Mouse (Mus musculus) mesoderm, embryonic 11.5 days (tissue): ENCODE measurements around the gene Gm10439.
"Not testable (repeated sequence)": the region's sequence is repeated elsewhere in the genome, so short reads cannot be mapped to it uniquely, and the experiment has no call there.

Source experiments
- DNase-seq: peaks from one replicate; pipeline ENCODE4 v3.0.0-alpha.2; 2012; ENCODE audit warnings: low read depth, low spot score

Gene Gm10439

DNA sequence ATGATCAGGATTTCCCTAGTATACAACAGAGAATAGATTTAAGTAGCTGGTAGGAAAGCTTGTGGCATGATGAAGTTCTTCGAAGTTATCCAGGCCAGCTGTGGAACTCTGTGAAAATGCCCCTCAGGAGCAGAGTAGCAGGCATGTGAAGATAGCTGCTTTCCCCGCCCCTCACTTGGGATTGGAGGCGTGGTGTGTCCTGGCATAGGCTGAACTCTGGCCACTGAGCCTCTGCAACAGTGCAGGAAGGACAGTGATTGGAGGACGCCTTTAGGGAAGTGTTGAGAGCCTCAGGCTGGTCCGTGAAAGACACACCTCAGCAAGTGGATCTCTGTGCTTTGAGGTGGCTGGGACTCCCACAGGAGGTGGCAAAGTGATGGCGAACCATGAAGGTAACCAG is at the start of gene Gm10439:
Gm10439 (plus strand) TSS at position 301 of the 400 bp plus-strand sequence.
- not testable (repeated sequence) for DNase-seq
